Mouse (Mus musculus) erythroblast, adult 5-6 weeks (primary cell): ENCODE measurements around the gene A730061H03Rik. TPM values are rescaled to one million over a fixed set of nuclear protein-coding genes. Genes with fewer than 3 reads are reported as not detected.

Source experiments
- ATAC-seq: replicated peaks from 2 replicates; pipeline ENCODE4 v1.8.0; 2016; ENCODE audit warnings: moderate number of reproducible peaks, mild to moderate bottlenecking, moderate TSS enrichment, inconsistent platforms; ENCODE audit not compliant: poor library complexity, low FRiP score, severe bottlenecking
- total RNA-seq, 2 experiments: library from RNA; stranded (forward) in 1 of 2; stranded (reverse) in 1 of 2; fragments of 150-400 nt in 1 of 2; fragments of 200-764, 138-1000 nt in 1 of 2; gene quantifications; 2 replicates each; pipeline versions ENCODE4 v1.2.3 to v1.2.4; 2015 to 2017; ENCODE audit warnings: low replicate concordance in 2 of 2

A730061H03Rik gene
- total RNA-seq, 2 experiments from 2014 or later = 4.8 TPM; not detected in 1

- no peak for ATAC-seq
These were observed 50.0 kb downstream of the A730061H03Rik start, which contains the start of gene Cpne6 for GRCm38 (mm10) chr14:55510125-55510731. Gene Cpne6 (plus strand): TSS chr14:55510445.

Other genes with a start within 250 kb of the A730061H03Rik start
- 12.7 and 16.9 TPM in 2 replicates for gene Dhrs4, start 81.6 kb downstream of the A730061H03Rik start, total RNA-seq (2015; ENCODE audit: low replicate concordance)
- 9.8 and 19.1 TPM in 2 replicates for gene Dhrs4, start 81.6 kb downstream of the A730061H03Rik start, total RNA-seq (2017; ENCODE audit: low replicate concordance)
- gene Carmil3, start 69.8 kb downstream of the A730061H03Rik start, total RNA-seq (2015; ENCODE audit: low replicate concordance) = not detected in 2 replicates
- gene Carmil3, start 69.8 kb downstream of the A730061H03Rik start, total RNA-seq (2017; ENCODE audit: low replicate concordance) = not detected in 2 replicates
- gene Cpne6, start 50.0 kb downstream of the A730061H03Rik start, total RNA-seq (2015; ENCODE audit: low replicate concordance) = not detected in 2 replicates
- not detected in 2 replicates for gene Cpne6, start 50.0 kb downstream of the A730061H03Rik start, total RNA-seq (2017; ENCODE audit: low replicate concordance)
- 0.19 and 0.42 TPM in 2 replicates for gene Nrl, start 35.4 kb downstream of the A730061H03Rik start, total RNA-seq (2015; ENCODE audit: low replicate concordance)
- 0.42 TPM in 1 of 2 replicates, not detected in the other for gene Nrl, start 35.4 kb downstream of the A730061H03Rik start, total RNA-seq (2017; ENCODE audit: low replicate concordance)
- 20.4 and 28.6 TPM in 2 replicates for gene Pck2, start 20.1 kb downstream of the A730061H03Rik start, total RNA-seq (2015; ENCODE audit: low replicate concordance)
- 60.3 and 66.5 TPM in 2 replicates for gene Pck2, start 20.1 kb downstream of the A730061H03Rik start, total RNA-seq (2017; ENCODE audit: low replicate concordance)
- 18.2 and 21.9 TPM in 2 replicates for gene Dcaf11, start 400 bp downstream of the A730061H03Rik start, total RNA-seq (2015; ENCODE audit: low replicate concordance)
- 46.2 and 54.9 TPM in 2 replicates for gene Dcaf11, start 400 bp downstream of the A730061H03Rik start, total RNA-seq (2017; ENCODE audit: low replicate concordance)
- gene Fitm1, start 15.2 kb upstream of the A730061H03Rik start, total RNA-seq (2015; ENCODE audit: low replicate concordance) = not detected in 2 replicates
- gene Fitm1, start 15.2 kb upstream of the A730061H03Rik start, total RNA-seq (2017; ENCODE audit: low replicate concordance) = not detected in 2 replicates
- 271 and 301 TPM in 2 replicates for gene Psme1, start 17.7 kb upstream of the A730061H03Rik start, total RNA-seq (2015; ENCODE audit: low replicate concordance)
- gene Psme1, start 17.7 kb upstream of the A730061H03Rik start, total RNA-seq (2017; ENCODE audit: low replicate concordance) = 107 and 147 TPM in 2 replicates
- 10.9 TPM in 1 of 2 replicates, not detected in the other for gene Emc9, start 24.9 kb upstream of the A730061H03Rik start, total RNA-seq (2015; ENCODE audit: low replicate concordance)
- 2.6 and 3.6 TPM in 2 replicates for gene Emc9, start 24.9 kb upstream of the A730061H03Rik start, total RNA-seq (2017; ENCODE audit: low replicate concordance)
- gene Psme2, start 30.7 kb upstream of the A730061H03Rik start, total RNA-seq (2015; ENCODE audit: low replicate concordance) = 74.0 and 102 TPM in 2 replicates
- 83.1 and 86.1 TPM in 2 replicates for gene Psme2, start 30.7 kb upstream of the A730061H03Rik start, total RNA-seq (2017; ENCODE audit: low replicate concordance)
- 6.5 and 9.4 TPM in 2 replicates for gene Rnf31, start 31.3 kb upstream of the A730061H03Rik start, total RNA-seq (2015; ENCODE audit: low replicate concordance)
- gene Rnf31, start 31.3 kb upstream of the A730061H03Rik start, total RNA-seq (2017; ENCODE audit: low replicate concordance) = 7.1 and 8.9 TPM in 2 replicates
- 65.1 and 69.8 TPM in 2 replicates for gene Irf9, start 43.2 kb upstream of the A730061H03Rik start, total RNA-seq (2015; ENCODE audit: low replicate concordance)
- gene Irf9, start 43.2 kb upstream of the A730061H03Rik start, total RNA-seq (2017; ENCODE audit: low replicate concordance) = 104 and 106 TPM in 2 replicates
- 1.7 TPM in 1 of 2 replicates, not detected in the other for gene Rec8, start 57.6 kb upstream of the A730061H03Rik start, total RNA-seq (2015; ENCODE audit: low replicate concordance)
- gene Rec8, start 57.6 kb upstream of the A730061H03Rik start, total RNA-seq (2017; ENCODE audit: low replicate concordance) = 0.84 and 2.2 TPM in 2 replicates
- gene Ipo4, start 75.6 kb upstream of the A730061H03Rik start, total RNA-seq (2015; ENCODE audit: low replicate concordance) = 3.7 and 29.7 TPM in 2 replicates
- 7.0 and 13.8 TPM in 2 replicates for gene Ipo4, start 75.6 kb upstream of the A730061H03Rik start, total RNA-seq (2017; ENCODE audit: low replicate concordance)
- gene Gm49378, start 77.5 kb upstream of the A730061H03Rik start, total RNA-seq (2015; ENCODE audit: low replicate concordance) = 0.96 and 5.4 TPM in 2 replicates
- 5.4 TPM in 1 of 2 replicates, not detected in the other for gene Gm49378, start 77.5 kb upstream of the A730061H03Rik start, total RNA-seq (2017; ENCODE audit: low replicate concordance)
- gene Tm9sf1, start 83.4 kb upstream of the A730061H03Rik start, total RNA-seq (2015; ENCODE audit: low replicate concordance) = 9.6 and 14.2 TPM in 2 replicates
- 12.0 and 20.5 TPM in 2 replicates for gene Tm9sf1, start 83.4 kb upstream of the A730061H03Rik start, total RNA-seq (2017; ENCODE audit: low replicate concordance)
- gene Tssk4, start 89.8 kb upstream of the A730061H03Rik start, total RNA-seq (2015; ENCODE audit: low replicate concordance) = 0.84 TPM in 1 of 2 replicates, not detected in the other
- gene Tssk4, start 89.8 kb upstream of the A730061H03Rik start, total RNA-seq (2017; ENCODE audit: low replicate concordance) = 0.28 and 0.68 TPM in 2 replicates
- 4.6 and 10.4 TPM in 2 replicates for gene Mdp1, start 100.1 kb upstream of the A730061H03Rik start, total RNA-seq (2015; ENCODE audit: low replicate concordance)
- 7.1 and 8.4 TPM in 2 replicates for gene Mdp1, start 100.1 kb upstream of the A730061H03Rik start, total RNA-seq (2017; ENCODE audit: low replicate concordance)
- gene Gmpr2, start 111.5 kb upstream of the A730061H03Rik start, total RNA-seq (2015; ENCODE audit: low replicate concordance) = 1.5 and 2.7 TPM in 2 replicates
- gene Gmpr2, start 111.5 kb upstream of the A730061H03Rik start, total RNA-seq (2017; ENCODE audit: low replicate concordance) = 6.9 and 8.5 TPM in 2 replicates
- gene Nedd8, start 111.7 kb upstream of the A730061H03Rik start, total RNA-seq (2015; ENCODE audit: low replicate concordance) = 89.5 and 91.3 TPM in 2 replicates
- 66.5 and 67.1 TPM in 2 replicates for gene Nedd8, start 111.7 kb upstream of the A730061H03Rik start, total RNA-seq (2017; ENCODE audit: low replicate concordance)
- 7.7 and 10.2 TPM in 2 replicates for gene Tinf2, start 121.4 kb upstream of the A730061H03Rik start, total RNA-seq (2015; ENCODE audit: low replicate concordance)
- 12.9 and 13.1 TPM in 2 replicates for gene Tinf2, start 121.4 kb upstream of the A730061H03Rik start, total RNA-seq (2017; ENCODE audit: low replicate concordance)
- 0.96 TPM in 1 of 2 replicates, not detected in the other for gene Tgm1, start 153.5 kb upstream of the A730061H03Rik start, total RNA-seq (2015; ENCODE audit: low replicate concordance)
- 0.14 and 0.85 TPM in 2 replicates for gene Tgm1, start 153.5 kb upstream of the A730061H03Rik start, total RNA-seq (2017; ENCODE audit: low replicate concordance)
- 2.3 and 5.4 TPM in 2 replicates for gene Rabggta, start 161.9 kb upstream of the A730061H03Rik start, total RNA-seq (2015; ENCODE audit: low replicate concordance)
- 2.1 and 2.2 TPM in 2 replicates for gene Rabggta, start 161.9 kb upstream of the A730061H03Rik start, total RNA-seq (2017; ENCODE audit: low replicate concordance)
- gene Dhrs1, start 185.3 kb upstream of the A730061H03Rik start, total RNA-seq (2015; ENCODE audit: low replicate concordance) = 22.4 and 27.1 TPM in 2 replicates
- gene Dhrs1, start 185.3 kb upstream of the A730061H03Rik start, total RNA-seq (2017; ENCODE audit: low replicate concordance) = 3.9 and 14.9 TPM in 2 replicates
- 6.5 and 11.3 TPM in 2 replicates for gene Nop9, start 185.3 kb upstream of the A730061H03Rik start, total RNA-seq (2015; ENCODE audit: low replicate concordance)
- gene Nop9, start 185.3 kb upstream of the A730061H03Rik start, total RNA-seq (2017; ENCODE audit: low replicate concordance) = 3.7 and 3.9 TPM in 2 replicates
- gene Cideb, start 198.1 kb upstream of the A730061H03Rik start, total RNA-seq (2015; ENCODE audit: low replicate concordance) = 2.1 TPM in 1 of 2 replicates, not detected in the other
- 0.94 TPM in 1 of 2 replicates, not detected in the other for gene Cideb, start 198.1 kb upstream of the A730061H03Rik start, total RNA-seq (2017; ENCODE audit: low replicate concordance)
- gene Ltb4r2, start 201.0 kb upstream of the A730061H03Rik start, total RNA-seq (2015; ENCODE audit: low replicate concordance) = not detected in 2 replicates
- 0.14 TPM in 1 of 2 replicates, not detected in the other for gene Ltb4r2, start 201.0 kb upstream of the A730061H03Rik start, total RNA-seq (2017; ENCODE audit: low replicate concordance)
- gene Ltb4r1, start 205.6 kb upstream of the A730061H03Rik start, total RNA-seq (2015; ENCODE audit: low replicate concordance) = 6.3 and 14.8 TPM in 2 replicates
- gene Ltb4r1, start 205.6 kb upstream of the A730061H03Rik start, total RNA-seq (2017; ENCODE audit: low replicate concordance) = 9.3 and 21.8 TPM in 2 replicates
- gene Adcy4, start 223.7 kb upstream of the A730061H03Rik start, total RNA-seq (2015; ENCODE audit: low replicate concordance) = not detected in 2 replicates
- gene Adcy4, start 223.7 kb upstream of the A730061H03Rik start, total RNA-seq (2017; ENCODE audit: low replicate concordance) = not detected in 2 replicates
- 17.1 and 22.6 TPM in 2 replicates for gene Ripk3, start 228.5 kb upstream of the A730061H03Rik start, total RNA-seq (2015; ENCODE audit: low replicate concordance)
- 6.7 and 7.2 TPM in 2 replicates for gene Ripk3, start 228.5 kb upstream of the A730061H03Rik start, total RNA-seq (2017; ENCODE audit: low replicate concordance)